Mouse (Mus musculus) E14TG2a.4 (cell line): Measurements from ENCODE around the gene Ppwd1.
A peak's percentile ranks its signal among the peaks of the same experiment; 100 is the strongest.
"Not testable (repeated sequence)": the region's sequence is repeated elsewhere in the genome, so short reads cannot be mapped to it uniquely, and the experiment has no call there.

Experiments
- H3K27me3 ChIP-seq: 2 replicates; pipeline ENCODE4 v1.6.1; 2014; ENCODE audit warnings: low read length, control low read depth; ENCODE audit not compliant: insufficient read depth
- H3K36me3 ChIP-seq: 2 replicates; pipeline ENCODE4 v1.6.1; 2014; ENCODE audit warnings: low read length, control low read depth; ENCODE audit not compliant: insufficient read depth
- H3K4me1 ChIP-seq: replicated peaks from 2 replicates; pipeline ENCODE4 v1.6.1; 2014; ENCODE audit warnings: low read depth, low read length, control low read depth
- H3K4me3 ChIP-seq: replicated peaks from 2 replicates; pipeline ENCODE4 v1.5.1; 2014; ENCODE audit warnings: mild to moderate bottlenecking, low read length
- H3K9me3 ChIP-seq: 2 replicates; pipeline ENCODE4 v1.6.1; 2014; ENCODE audit warnings: low read length, control low read depth
- CTCF ChIP-seq: conservative IDR thresholded peaks from 2 replicates; pipeline ENCODE4 v1.5.1; 2014; ENCODE audit warnings: low read length
- NANOG ChIP-seq: IDR thresholded peaks from 2 replicates; pipeline ENCODE4 v1.6.1; 2014; ENCODE audit warnings: borderline replicate concordance, low read length, mixed read lengths
- POU5F1 ChIP-seq: IDR thresholded peaks from 2 replicates; pipeline ENCODE4 v1.6.1; 2014; ENCODE audit warnings: low read length, borderline replicate concordance

Gene Ppwd1

DNA sequence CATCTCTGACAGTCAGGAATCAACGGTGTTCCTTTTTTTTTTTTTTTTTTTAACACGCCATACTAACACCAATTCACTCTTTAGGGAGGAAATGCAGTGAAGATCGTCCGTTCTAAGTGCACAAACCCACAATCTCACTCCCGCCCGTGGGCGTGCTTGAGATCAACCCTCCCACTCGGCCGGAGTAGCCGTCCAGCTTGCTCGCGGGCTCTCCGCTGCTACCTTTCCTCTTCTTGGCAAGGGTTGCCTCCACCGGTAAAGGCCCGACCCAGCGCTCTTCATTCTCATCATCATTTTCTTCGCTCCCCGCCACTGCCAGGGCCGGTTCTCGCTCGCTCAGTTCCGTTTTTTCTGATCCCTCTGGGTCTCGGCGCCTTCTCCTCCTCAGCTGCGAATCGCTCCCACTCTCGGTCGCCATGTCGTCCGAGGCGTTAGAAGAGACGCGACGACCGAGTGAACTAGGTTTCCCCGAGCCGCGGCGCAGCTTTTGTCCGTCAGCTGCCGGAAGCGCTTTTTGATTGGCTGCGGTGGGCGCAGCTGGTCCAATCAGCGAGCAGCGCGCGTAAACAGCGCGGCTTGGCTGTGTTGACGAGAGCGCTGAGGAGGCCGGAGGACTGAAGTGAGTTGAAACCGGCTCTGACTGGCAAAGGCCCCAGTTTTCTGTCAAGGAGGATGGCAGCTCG lies at the start of gene Ppwd1, which contains the start of gene Cenpk:
Gene Ppwd1 (minus strand): TSS at position 460 of the 683 bp plus-strand sequence.
Gene Cenpk (plus strand): TSS at position 228 of the 683 bp plus-strand sequence.
- peaks cover 10% of the 10 kb centered on the region for H3K36me3 ChIP-seq
- no peaks in the 10 kb centered on the region for H3K27me3 ChIP-seq
- TF ChIP-seq NANOG (no peak), POU5F1 (no peak), CTCF (no peak)
- H3K9me3 ChIP-seq: no peaks in the 10 kb centered on the region
- peak within 1 kb of the TSS; percentile 90 for H3K4me3 ChIP-seq
- peaks cover 7% of the 10 kb centered on the region for H3K4me1 ChIP-seq

DNA sequence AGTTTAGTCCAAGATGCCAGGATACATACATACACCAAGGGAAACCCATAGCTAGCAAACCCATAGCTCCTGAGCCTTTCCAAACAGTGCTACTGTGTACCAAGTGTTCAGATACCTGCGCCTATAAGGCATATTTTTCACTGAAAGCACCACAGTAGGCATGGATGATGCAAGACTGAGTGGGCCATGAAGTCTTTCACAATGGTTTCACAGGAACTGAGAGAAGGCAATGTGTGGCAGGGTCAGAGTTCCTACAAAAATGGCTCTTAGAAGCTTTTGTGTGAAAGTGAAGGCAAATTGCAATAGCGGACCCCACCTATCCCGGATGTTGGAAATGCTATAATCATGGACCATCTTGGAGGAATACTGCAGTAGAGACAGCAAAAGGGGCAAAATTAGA lies 30.4 kb upstream of the Ppwd1 start:
- TF ChIP-seq CTCF (no peak), NANOG (no peak), POU5F1 (no peak)
- no peaks in the 10 kb centered on the region for H3K36me3 ChIP-seq
- no peak overlapping the region for H3K4me3 ChIP-seq
- H3K4me1 ChIP-seq: no peaks in the 10 kb centered on the region
- H3K27me3 ChIP-seq: no peaks in the 10 kb centered on the region
- H3K9me3 ChIP-seq: peaks cover 50% of the 10 kb centered on the region

DNA sequence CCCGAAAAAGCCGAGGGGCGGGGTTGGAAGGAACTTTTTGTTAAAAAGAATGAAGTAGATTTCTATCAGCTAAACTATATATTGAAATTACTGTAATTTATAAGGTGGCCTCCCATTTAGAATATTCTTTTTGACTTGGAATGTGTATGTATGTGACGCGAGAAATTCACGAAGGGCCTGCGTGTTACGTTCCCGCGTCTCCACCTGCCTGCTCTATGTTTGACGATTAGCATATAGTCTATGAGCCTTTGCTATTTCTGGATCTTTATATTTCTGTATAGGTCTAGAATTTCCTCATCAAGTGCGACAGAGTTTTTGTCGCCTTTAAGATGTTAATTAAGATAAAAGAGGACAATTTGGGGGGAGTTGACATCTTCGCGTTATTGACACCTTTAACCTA lies 538 bp upstream of the Ppwd1 start:
- Histone ChIP-seq H3K9me3 (no peaks in the 10 kb centered on the region), H3K4me3 (peak overlapping the region; percentile 90), H3K27me3 (no peaks in the 10 kb centered on the region), H3K4me1 (peaks cover 7% of the 10 kb centered on the region), H3K36me3 (peaks cover 10% of the 10 kb centered on the region)
- TF ChIP-seq POU5F1: no peak
- TF ChIP-seq CTCF: no peak
- no peak for TF ChIP-seq NANOG

DNA sequence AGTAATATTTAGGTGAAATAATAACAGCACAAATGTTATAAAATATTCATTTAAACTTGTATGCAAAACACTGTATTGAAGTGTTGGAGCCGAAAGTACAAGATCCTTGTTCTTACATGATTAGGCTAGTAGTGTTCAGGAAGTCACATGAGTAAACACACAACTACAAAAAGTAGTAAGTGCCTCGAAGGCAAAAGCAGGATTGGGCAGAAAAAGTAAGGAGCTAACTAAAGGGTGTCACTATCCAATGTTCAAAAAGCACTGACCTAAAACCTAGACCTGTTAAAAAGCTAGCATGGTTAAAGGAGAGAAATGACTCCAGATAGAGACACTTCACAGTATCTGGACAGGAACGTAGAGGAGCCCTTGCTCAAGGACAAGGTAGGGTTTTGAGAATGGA lies 1.2 kb downstream of the Ppwd1 start:
- TF ChIP-seq NANOG (no peak), CTCF (no peak), POU5F1 (no peak)
- peaks cover 7% of the 10 kb centered on the region for H3K4me1 ChIP-seq
- peaks cover 4% of the 10 kb centered on the region for H3K36me3 ChIP-seq
- H3K9me3 ChIP-seq: no peaks in the 10 kb centered on the region
- peak overlapping the region; percentile 90 for H3K4me3 ChIP-seq
- no peaks in the 10 kb centered on the region for H3K27me3 ChIP-seq

DNA sequence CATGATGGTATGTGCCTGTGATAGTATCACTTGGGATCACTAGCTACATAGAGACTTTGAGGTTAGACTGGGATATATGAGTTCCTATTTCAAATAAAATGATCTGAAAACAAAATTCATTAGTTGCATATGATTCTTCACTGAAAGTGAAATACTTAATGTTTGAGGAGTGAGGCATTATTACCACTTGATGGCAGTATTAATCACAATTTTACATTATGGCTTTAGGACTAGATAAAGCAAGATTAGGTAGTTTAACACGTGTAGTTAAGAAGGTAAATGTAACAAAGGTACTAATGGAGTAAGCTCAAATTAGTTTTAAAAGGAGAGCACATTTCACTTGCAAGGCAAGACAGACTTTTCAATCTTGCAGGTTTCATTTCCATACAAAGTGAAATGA lies 24.3 kb downstream of the Ppwd1 start:
- Histone ChIP-seq H3K27me3 (no peaks in the 10 kb centered on the region), H3K4me1 (no peaks in the 10 kb centered on the region), H3K4me3 (no peak overlapping the region), H3K9me3 (no peaks in the 10 kb centered on the region), H3K36me3 (peaks cover 59% of the 10 kb centered on the region)
- TF ChIP-seq CTCF: 0 out of 2 replicates have a peak, but pooled peaks have one; percentile 2
- TF ChIP-seq NANOG: no peak
- no peak for TF ChIP-seq POU5F1

DNA sequence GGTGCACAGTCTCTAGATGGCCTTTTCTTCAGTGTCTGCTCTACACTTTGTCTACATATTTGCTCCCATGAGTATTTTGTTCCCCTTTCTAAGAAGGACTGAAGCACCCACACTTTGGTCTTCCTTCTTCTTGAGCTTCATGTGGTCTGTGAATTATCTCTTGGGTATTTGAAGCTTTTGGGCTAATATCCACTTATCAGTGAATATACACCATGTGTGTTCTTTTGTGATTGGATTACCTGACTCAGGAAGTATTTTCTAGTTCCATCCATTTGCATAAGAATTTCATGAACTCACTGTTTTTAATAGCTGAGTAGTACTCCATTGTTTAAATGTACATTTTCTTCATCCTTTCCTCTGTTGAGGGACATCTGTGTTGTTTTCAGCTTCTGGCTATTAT lies 32.8 kb downstream of the Ppwd1 start:
- H3K27me3 ChIP-seq, H3K4me1 ChIP-seq, H3K9me3 ChIP-seq, H3K4me3 ChIP-seq: not testable (repeated sequence)
- peaks cover 36% of the 10 kb centered on the region for H3K36me3 ChIP-seq

DNA sequence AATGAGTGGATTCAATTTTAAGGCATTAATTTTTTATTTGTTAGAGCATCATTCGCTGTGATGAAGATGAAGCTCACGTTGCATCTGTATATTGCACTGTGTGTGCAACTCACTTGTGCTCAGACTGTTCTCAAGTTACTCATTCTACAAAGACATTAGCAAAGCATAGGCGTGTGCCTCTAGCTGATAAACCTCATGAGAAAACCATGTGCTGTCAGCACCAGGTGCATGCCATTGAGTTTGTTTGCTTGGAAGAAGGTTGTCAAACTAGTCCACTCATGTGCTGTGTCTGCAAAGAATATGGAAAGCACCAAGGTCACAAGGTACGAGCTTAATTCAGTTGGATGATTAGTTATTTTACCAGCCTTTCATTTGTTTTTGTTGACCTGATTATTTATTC lies 41.3 kb downstream of the Ppwd1 start:
- 0 out of 2 replicates have a peak, but pooled peaks cover 3% of the 10 kb centered on the region for H3K4me1 ChIP-seq
- H3K36me3 ChIP-seq: peaks cover 62% of the 10 kb centered on the region
- no peak for TF ChIP-seq CTCF
- TF ChIP-seq POU5F1: no peak
- TF ChIP-seq NANOG: no peak
- H3K9me3 ChIP-seq: no peaks in the 10 kb centered on the region
- no peak overlapping the region for H3K4me3 ChIP-seq
- no peaks in the 10 kb centered on the region for H3K27me3 ChIP-seq

DNA sequence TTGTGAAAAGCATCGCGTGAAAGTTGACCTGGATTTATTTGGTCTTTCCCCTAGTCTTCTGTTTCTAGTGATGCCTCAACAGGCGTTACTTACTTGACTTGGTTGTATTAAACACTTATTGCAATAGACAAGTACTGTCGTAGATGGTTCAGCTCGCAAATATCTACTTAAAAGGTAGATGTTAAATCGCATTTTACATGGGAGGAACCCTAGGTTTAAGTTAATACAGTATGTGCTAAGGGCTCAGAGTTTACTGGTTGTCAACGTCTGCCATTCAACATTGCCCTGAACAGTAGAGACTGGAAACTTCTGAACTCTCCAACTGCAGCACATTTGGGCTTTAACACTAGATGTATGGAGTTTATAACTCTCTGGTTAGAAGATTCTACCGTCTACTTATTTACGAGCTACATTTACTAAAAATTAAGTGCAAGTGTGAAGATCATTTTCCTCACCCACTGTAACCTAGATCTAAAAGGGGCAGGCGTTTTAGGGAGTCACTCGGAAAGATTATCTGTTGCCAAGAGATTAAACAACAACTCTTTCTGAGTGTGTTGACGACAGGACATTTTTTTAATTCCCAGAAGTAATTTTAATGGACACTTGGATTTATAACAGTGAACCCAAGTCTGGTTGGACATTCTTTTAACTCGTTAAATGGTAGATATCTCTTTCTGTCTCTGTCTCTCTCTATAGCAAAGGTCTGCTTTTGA lies 49.3 kb downstream of the Ppwd1 start:
- Histone ChIP-seq H3K4me3 (peak overlapping the region; percentile 93), H3K27me3 (no peaks in the 10 kb centered on the region), H3K9me3 (no peaks in the 10 kb centered on the region), H3K4me1 (peaks cover 35% of the 10 kb centered on the region), H3K36me3 (peaks cover 30% of the 10 kb centered on the region)
- no peak for TF ChIP-seq POU5F1
- TF ChIP-seq CTCF: no peak
- no peak for TF ChIP-seq NANOG
